Mouse (Mus musculus) lung, postnatal 10 days (tissue): ENCODE data around the gene C2.
"Not testable (repeated sequence)": the region's sequence is repeated elsewhere in the genome, so short reads cannot be mapped to it uniquely, and the experiment has no call there.

ENCODE experiments used
- DNase-seq: peaks from one replicate; pipeline ENCODE4 v3.0.0; 2021

The C2 gene

DNA sequence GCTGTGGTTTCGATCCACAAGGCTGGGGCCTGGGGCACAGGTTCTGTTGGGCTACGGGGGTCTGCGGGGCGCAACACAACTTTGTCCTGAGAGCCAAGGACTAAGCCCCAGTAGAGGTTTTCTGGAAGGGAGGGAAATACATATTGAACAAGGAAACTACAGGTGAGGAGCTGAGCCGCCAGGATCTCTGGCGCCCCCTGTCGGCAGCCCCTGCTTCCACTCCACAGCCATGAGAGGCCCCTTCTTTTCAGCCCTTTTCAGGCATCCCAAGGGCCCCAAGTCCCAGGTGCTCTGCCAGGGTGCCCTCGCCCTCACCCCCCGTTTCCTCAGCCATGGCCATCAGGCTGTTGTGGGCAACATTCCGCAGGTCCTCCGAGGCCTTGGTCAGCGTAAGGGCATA is 84.3 kb downstream of the C2 start:
- not testable (repeated sequence) for DNase-seq
